Mouse (Mus musculus): ENCODE measurements around the gene Jak2. TPM values are rescaled to one million over a fixed set of nuclear protein-coding genes. Genes with fewer than 3 reads are reported as not detected.

Jak2 gene
- total RNA-seq, 1 experiment from 2014 or later, result 131 TPM

GRCm38 (mm10) chr19:29291532-29291931 lies 39.9 kb downstream of the Jak2 start:
- no peak for ATAC-seq (ENCODE audit: extremely low read depth, insufficient number of reproducible peaks, low FRiP score, poor library complexity, severe bottlenecking)

- no peak for ATAC-seq (ENCODE audit: extremely low read depth, insufficient number of reproducible peaks, low FRiP score, poor library complexity, severe bottlenecking)
These were observed 40.9 kb downstream of the Jak2 start for GRCm38 (mm10) chr19:29292546-29292945.

DNA sequence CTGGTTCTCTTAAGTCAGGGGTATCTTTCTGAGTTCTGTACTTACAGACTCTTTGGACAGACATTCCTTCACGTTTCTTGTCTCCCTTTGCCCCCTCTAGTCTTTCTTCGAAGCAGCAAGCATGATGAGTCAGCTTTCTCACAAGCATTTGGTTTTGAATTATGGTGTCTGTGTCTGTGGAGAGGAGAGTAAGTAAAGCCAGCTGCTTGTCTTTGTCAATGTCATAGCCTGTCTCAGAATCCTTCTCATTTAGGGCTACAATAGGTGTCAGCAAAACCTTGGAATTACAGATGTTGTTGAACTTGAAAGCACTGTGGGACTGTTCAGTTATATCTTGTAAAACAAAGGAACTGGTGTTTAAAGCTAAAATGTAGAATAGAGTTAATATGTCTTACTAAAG lies 43.1 kb downstream of the Jak2 start:
- ATAC-seq (ENCODE audit: extremely low read depth, insufficient number of reproducible peaks, low FRiP score, poor library complexity, severe bottlenecking), result no peak

- no peak for ATAC-seq (ENCODE audit: extremely low read depth, insufficient number of reproducible peaks, low FRiP score, poor library complexity, severe bottlenecking)
These were observed 44.5 kb downstream of the Jak2 start for GRCm38 (mm10) chr19:29296166-29296565.

DNA sequence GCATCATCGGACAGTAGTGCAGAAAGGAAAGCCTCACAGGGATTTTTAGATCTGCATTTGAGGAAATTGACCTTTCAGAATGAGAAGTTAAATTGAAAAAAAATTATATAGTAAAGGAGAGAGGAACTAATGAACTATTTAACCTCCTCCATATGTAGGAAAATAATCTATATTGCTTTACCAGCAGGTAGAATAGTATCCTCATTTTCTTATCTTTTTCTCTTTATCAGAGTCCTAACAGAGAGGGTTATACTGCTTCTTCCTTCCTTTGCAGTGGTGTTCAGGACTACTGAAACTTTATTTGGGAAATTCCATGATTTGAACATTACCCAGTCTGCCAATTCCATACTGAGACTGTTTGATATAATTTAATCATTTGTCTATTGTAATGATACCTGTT lies 45.7 kb downstream of the Jak2 start:
- no peak for ATAC-seq (ENCODE audit: extremely low read depth, insufficient number of reproducible peaks, low FRiP score, poor library complexity, severe bottlenecking)

GRCm38 (mm10) chr19:29300919-29301318 lies 49.3 kb downstream of the Jak2 start:
- no peak for ATAC-seq (ENCODE audit: extremely low read depth, insufficient number of reproducible peaks, low FRiP score, poor library complexity, severe bottlenecking)

DNA sequence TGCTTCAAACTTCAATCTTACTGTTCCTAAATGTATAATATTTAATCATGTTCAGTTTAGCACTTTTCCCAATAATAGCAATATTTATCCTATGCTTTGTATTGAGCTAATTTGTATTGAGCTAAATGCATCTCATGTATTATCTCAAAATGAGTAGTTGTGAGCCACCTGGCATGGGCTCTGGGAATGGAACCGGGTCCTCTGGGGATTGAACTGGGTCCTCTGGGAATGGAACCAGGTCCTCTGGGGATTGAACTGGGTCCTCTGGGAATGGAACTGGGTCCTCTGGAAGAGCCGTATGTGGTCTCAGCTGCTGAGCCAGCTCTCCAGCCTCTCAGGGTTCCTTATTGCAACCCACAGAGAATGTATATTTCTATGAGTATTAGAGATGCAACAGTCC lies 50.5 kb downstream of the Jak2 start:
- ATAC-seq (ENCODE audit: extremely low read depth, insufficient number of reproducible peaks, low FRiP score, poor library complexity, severe bottlenecking), result no peak

GRCm38 (mm10) chr19:29308832-29309231 lies 57.2 kb downstream of the Jak2 start:
- no peak for ATAC-seq (ENCODE audit: extremely low read depth, insufficient number of reproducible peaks, low FRiP score, poor library complexity, severe bottlenecking)

- ATAC-seq (ENCODE audit: extremely low read depth, insufficient number of reproducible peaks, low FRiP score, poor library complexity, severe bottlenecking), result no peak
These were observed 60.2 kb downstream of the Jak2 start for GRCm38 (mm10) chr19:29311791-29312190.

- ATAC-seq (ENCODE audit: extremely low read depth, insufficient number of reproducible peaks, low FRiP score, poor library complexity, severe bottlenecking), result no peak
These were observed 61.0 kb downstream of the Jak2 start for GRCm38 (mm10) chr19:29312661-29313060.

DNA sequence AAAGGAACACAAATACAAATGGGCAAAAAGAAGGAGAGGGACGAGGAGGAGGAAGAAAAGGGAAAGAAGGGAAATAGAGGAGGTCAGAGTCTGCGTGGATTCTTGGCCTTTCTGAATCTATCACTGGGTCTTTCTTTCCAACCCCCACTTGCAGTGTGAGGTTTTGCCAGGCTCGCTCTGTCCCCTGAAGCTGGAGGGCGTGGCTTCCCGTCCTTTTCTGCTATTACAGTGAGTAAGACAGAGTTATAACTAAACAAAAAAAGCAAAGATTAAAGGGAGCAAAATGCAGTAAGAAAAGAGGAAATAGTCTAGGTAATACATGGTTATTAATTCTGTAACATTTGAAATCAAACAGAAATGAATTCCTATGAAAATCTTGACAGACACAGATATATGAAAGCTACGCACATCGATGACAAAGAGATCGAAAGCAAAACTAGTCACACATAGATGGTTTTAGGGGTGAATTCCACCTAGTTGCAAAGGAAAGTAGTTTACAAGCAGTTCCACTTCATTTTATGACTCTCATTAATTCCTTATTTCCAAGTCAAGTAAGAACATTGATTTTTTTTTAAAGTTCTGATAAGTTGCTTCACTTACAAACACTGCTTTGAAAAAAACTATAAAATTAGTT lies 71.9 kb downstream of the Jak2 start:
- peak; percentile 59; the same call in 1 of the 2 replicates for ATAC-seq (ENCODE audit: extremely low read depth, insufficient number of reproducible peaks, low FRiP score, poor library complexity, severe bottlenecking)

GRCm38 (mm10) chr19:29325053-29325851 lies 73.6 kb downstream of the Jak2 start, which contains the start of gene Insl6:
Gene Insl6, minus strand, starts transcription at chr19:29325356.
- ATAC-seq (ENCODE audit: extremely low read depth, insufficient number of reproducible peaks, low FRiP score, poor library complexity, severe bottlenecking), result peak; percentile 66

GRCm38 (mm10) chr19:29325852-29326180 lies 74.2 kb downstream of the Jak2 start:
- ATAC-seq (ENCODE audit: extremely low read depth, insufficient number of reproducible peaks, low FRiP score, poor library complexity, severe bottlenecking), result no peak

DNA sequence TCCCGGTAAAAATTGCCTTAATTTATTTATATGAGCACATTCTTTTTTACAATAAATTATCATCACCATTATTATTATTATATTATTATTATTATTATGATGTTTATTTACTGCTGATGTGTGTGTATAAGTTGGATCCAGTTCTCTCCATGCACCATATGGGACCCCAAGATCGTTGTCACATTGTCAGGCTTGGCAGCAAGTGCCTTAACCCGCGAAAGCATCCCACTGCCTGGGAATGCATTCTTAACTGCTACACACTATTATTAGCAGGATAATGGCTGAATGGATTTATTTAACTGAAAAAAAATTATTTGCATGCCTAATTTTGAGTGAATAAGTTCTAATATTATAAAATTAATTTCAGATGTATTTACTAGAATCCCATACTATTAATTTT lies 74.8 kb downstream of the Jak2 start:
- ATAC-seq (ENCODE audit: extremely low read depth, insufficient number of reproducible peaks, low FRiP score, poor library complexity, severe bottlenecking), result no peak

DNA sequence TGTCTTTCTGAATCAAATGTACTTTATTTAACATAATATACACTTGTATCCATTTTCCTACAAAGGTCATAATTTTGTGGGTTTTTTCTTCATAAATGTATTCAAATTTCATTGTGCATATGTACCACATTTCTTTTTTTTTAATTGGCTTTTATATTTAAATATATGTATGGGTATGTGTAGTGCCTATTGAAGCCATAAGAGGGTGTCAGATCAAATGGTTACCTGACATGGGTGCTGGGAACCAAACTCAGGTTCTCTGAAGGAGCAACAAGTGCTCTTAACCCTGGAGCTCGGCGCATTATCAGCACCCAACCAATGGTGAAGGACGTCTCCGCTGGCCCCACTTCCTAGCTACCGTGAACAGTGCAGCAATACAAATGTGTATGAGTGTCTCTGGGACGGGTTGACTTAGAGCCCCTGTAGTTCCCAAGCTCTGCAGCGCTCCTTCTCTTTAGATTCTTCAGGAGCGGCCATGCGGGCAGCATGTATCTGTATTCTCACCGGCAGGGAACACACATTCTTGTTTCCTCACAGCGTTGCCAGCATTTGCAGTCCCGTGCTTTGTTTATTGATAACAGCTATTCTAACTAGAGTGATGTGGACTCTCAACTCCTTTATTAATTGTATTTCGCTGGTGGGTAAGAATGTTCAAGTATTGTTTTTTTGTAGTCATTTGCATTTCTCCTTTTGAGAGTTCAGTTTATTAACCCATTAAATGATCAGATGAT lies 75.4 kb downstream of the Jak2 start:
- no peak for ATAC-seq (ENCODE audit: extremely low read depth, insufficient number of reproducible peaks, low FRiP score, poor library complexity, severe bottlenecking)

DNA sequence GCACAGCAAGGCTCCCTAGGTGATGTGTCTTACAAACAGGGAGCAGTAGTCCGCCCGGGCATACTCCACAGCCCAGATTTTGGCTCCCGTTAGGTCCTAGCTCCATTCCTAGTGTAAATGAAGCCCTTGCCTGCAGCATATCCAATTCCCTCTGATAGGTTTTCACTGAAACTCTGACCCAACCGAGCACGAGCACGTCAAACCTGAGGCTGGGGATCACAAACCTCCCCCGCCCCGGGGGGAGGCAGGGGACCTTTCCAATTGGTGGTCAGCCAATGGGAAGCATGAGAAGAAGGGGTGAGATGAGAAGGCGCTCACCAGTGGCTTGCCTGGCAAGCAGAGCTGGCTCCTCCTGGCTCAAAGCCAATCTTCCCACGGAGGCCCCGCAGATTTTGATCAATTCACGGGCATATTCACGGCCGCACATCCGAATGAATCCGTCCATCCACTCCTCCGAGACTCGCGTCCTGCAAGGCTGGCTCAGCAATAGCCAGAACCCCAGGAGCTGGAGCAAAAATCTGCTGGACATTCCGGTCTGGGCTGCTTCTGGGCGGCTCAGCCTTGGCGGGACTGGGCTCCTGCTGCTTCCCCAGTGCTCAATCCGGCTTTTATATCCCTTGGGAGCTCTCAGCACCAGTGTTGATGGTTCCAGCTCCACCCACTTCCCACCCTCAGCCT lies 82.6 kb downstream of the Jak2 start, which contains the start of gene Rln1:
Rln1 (minus strand) TSS at position 603 of the 678 bp plus-strand sequence.
- no peak for ATAC-seq (ENCODE audit: extremely low read depth, insufficient number of reproducible peaks, low FRiP score, poor library complexity, severe bottlenecking)

DNA sequence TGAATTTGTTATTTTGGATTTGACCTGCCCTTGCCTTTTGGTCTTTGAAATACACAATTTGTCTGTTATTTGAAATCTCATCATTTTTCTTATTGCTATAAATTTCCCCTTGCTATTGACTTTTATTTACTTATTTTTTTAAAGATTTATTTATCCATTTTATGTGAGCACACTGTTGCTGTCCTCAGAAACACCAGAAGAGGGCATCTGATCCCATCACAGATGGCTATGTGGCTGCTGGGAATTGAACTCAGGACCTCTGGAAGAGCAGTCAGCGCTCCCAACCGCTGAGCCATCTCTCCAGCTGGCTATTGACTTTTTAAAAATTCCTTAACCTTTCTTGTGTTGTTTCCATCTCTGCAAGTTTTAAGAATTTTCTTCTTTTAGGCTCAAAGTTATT lies 85.0 kb downstream of the Jak2 start:
- ATAC-seq (ENCODE audit: extremely low read depth, insufficient number of reproducible peaks, low FRiP score, poor library complexity, severe bottlenecking), result no peak

GRCm38 (mm10) chr19:29341029-29341428 lies 89.4 kb downstream of the Jak2 start:
- no peak for ATAC-seq (ENCODE audit: extremely low read depth, insufficient number of reproducible peaks, low FRiP score, poor library complexity, severe bottlenecking)

GRCm38 (mm10) chr19:29342281-29342680 lies 90.7 kb downstream of the Jak2 start:
- no peak for ATAC-seq (ENCODE audit: extremely low read depth, insufficient number of reproducible peaks, low FRiP score, poor library complexity, severe bottlenecking)

Data from neutrophil, adult 5-6 weeks (primary cell).